Mouse (Mus musculus) 416B (cell line): ENCODE data around the gene Cnksr1.

Experiments
- DNase-seq: peaks from one replicate; pipeline ENCODE4 v3.0.0; 2011; ENCODE audit warnings: low read depth

Gene Cnksr1

DNA sequence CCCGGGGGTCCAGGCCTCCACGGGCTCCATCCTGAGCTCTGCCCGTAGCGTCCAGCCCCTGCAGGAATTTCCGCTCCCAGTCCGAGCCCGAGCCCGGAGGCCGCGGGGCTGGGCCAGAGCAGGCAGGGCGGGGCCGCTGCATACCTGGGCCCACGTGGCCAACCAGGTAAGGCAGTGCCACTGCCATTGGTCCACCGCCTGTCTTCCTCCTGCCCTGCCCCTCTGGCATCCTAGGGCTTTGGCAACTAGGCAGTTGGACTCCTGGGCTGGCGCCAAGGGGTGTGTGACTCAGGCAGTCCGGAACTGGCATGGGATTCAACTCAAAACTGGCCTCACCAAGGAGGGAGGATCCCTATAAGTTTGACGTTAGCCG, at the start of gene Cnksr1:
TSS of gene Cnksr1 (minus strand) at position 121 of the 373 bp plus-strand sequence.
- DNase-seq = no peak

- peak; percentile 91 for DNase-seq
Observed at GRCm38 (mm10) chr4:134287575-134288025, 49.4 kb upstream of the Cnksr1 start, which contains the start of gene Pdik1l. TSS of gene Pdik1l (minus strand) at chr4:134287895.

DNA sequence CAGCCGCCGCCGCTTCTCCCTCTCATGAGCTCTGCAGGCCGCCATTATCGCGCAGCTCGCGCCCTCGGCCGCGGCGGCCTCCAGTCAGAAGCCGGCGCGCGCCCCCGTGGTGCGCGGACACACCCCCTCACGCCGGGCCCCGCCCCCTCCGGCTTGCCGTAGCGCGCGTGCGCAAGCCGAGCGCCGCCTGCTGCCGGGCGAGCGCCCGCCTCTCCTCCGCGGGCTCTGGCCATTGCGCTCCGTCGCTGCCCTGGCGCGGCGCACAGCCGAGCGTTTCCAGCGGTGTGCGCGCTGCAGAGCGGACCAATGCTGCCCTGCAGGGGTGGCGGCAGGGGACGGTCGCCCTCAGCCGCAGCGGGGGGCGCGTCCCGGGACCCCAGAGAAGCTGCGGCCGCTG, 49.0 kb upstream of the Cnksr1 start:
- DNase-seq = peak; percentile 88

DNA sequence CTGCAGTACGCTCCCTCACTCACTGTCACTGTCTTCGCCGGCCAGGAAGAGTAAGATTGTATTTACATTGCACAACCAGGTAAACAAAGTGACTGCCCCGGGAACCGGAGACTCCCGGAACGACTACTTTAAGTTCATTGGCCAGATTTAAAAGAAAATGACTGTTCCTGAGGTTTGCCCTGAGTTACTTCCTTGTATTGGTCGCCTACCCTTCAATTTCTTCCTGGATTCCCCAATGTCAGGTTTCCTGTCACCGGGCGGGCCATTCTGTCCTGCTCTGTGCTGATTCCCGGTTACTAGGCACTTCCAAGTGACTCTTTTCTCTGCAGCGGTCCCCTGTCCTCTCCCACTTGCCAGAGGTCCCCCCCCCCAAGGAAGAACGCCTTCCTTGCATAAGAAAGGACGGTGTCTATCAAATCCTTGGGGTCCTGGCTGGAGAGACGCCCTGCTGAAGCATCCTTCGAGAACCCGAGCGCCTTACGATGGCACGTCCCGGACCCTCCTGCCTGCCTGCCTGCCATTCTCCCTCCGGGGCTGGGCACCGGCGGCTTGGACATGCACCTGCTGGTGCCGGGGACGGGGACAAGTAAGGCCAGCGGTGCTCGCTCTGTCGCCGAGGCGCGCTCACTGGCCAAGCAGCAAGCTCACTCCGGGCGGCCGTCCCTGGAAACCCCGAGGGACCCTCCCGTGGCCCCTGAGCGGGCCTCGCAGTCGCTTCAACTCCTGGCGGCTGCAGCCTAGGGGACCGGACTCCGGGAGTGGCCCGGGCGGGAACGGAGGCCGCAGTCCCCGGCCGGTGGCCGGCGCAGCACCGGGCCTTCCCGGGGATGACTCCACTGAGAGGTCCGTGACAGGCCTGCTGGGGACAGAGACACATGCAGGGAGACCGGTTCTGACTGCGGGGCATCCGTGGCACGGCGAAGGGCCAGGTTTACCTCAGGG, 48.3 kb upstream of the Cnksr1 start:
- peak; percentile 72 for DNase-seq

GRCm38 (mm10) chr4:134284942-134285341, 46.7 kb upstream of the Cnksr1 start:
- DNase-seq = peak; percentile 38

DNA sequence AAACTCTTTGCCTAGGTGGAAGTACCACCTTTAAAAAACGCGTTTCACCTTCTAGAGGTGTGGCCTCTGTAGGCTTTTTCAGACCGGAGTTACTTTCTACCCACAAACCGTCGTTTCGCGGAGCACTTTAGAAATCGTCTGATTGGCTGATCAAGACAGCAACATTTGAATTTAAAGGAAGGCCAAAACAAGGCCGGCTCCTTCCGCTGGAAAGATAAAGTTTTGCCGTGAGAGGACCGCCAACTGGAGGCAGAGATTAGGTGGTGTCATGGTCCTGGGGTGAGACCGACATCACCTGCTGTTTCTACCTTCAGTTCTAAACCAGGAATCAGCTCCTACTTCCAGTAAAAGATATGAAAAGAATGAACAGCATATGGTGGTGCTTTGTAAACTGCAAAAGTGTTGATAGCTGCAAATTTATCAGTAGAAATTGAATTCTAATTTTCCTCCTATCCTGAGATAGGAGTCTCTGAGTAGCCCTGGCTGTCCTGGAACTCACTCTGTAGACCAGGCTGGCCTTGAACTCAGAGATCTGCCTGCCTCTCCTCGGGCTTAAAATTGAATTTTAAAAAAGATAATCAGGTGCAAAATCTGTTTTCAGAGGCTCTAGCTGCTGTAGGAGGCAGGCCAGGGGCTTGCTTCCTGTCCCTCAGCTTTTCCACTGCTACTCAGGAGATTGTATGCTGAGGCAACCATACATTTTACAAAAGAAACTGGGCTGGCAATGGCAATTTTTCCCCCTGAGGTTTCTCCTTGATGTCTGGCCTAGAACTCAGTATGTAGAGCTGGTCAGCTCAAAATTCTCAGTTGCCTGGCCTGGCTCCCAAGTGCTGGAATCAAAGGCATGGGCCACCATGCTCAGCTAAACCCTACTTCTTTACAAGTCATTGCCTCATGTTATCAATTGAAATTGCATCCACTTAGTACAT, 35.5 kb upstream of the Cnksr1 start:
- peak; percentile 93 for DNase-seq

DNA sequence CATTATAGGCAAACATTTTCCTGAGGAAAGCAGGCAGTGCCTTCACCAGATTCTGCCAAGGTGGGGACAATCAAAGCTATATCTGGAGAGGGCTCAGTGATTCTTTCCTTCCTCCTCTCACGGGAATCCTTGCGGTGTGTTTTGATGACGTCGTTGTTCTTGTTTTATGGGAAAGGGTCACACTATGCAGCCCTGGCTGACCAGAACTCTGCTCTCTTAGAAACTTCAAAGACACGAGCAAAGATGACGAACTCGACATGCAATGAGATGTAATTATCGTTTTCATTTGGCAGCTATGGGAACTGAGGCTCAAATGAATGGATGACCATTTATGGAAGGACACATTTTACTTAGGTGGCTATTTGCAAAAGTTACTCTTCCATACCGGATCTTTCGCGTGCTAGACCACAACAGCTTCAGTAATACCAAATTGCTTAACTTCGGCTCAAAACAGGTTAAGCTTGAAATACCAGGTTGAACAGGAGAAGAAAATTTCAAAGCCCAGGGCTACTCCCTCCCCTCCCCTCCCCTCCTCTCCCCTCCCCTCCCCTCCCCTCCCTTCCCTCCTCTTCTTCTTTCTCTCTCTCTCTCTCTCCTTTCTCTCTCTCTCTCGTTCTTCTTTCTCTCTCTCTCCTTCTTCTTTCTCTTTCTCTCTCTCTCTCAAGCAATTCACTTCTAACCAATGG, 34.7 kb upstream of the Cnksr1 start:
- peak; percentile 55 for DNase-seq

DNA sequence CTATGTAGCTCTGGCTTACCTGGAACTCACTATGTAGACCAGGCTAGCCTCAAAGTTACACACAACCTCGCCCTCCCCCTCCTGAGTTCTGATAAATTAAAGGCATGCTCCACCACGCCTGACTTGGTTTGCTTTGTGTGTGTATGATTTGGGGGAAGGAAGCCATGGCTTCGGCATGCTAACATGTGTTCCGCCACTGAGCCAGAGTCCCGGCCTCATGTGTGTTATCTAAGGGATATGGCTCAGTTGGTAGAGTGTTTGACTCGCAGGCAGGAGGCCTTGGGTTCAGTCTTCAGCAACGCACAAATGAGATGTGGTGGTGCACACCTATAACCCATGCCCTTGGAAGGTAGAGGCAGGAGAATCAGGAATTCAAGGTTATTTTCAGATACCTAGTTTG, 33.8 kb upstream of the Cnksr1 start:
- no peak for DNase-seq

GRCm38 (mm10) chr4:134269622-134270021, 31.4 kb upstream of the Cnksr1 start:
- peak; percentile 55 for DNase-seq

GRCm38 (mm10) chr4:134268102-134268655, 30.0 kb upstream of the Cnksr1 start:
- DNase-seq = peak; percentile 89

GRCm38 (mm10) chr4:134265860-134266585, 27.8 kb upstream of the Cnksr1 start:
- DNase-seq = no peak

DNA sequence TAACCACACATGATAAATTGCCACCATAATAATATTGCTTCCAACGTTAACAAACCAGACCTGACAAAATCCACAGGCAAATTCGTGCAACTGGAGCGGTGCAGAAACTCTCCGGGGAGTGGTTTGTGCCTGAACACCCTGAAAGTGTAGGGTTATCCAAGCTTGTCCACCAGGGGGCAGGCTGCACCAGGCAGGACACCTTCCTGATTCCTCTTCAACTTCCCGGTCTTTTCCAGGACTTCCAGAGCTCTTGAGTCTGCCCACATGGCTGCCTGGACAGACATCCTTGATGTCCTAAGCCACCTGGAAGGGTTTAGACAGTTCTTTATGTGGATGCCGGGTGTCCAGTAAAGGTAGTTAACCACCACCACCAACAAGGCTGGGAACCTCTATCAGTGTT, 25.0 kb upstream of the Cnksr1 start:
- DNase-seq = peak; percentile 33

GRCm38 (mm10) chr4:134258354-134258753, 20.2 kb upstream of the Cnksr1 start:
- DNase-seq = peak; percentile 49

- no peak for DNase-seq
Observed at GRCm38 (mm10) chr4:134257198-134258009, 19.2 kb upstream of the Cnksr1 start.

GRCm38 (mm10) chr4:134256407-134257197, 18.4 kb upstream of the Cnksr1 start:
- no peak for DNase-seq

GRCm38 (mm10) chr4:134255854-134256253, 17.7 kb upstream of the Cnksr1 start:
- no peak for DNase-seq

GRCm38 (mm10) chr4:134254835-134255234, 16.6 kb upstream of the Cnksr1 start:
- DNase-seq = no peak

GRCm38 (mm10) chr4:134253722-134254324, 15.6 kb upstream of the Cnksr1 start, which contains the start of gene Grrp1:
TSS of gene Grrp1 (minus strand) at chr4:134254106.
- DNase-seq = no peak
